ENCODE assay signal across 24 mouse cellular contexts in the genomic region with DNA sequence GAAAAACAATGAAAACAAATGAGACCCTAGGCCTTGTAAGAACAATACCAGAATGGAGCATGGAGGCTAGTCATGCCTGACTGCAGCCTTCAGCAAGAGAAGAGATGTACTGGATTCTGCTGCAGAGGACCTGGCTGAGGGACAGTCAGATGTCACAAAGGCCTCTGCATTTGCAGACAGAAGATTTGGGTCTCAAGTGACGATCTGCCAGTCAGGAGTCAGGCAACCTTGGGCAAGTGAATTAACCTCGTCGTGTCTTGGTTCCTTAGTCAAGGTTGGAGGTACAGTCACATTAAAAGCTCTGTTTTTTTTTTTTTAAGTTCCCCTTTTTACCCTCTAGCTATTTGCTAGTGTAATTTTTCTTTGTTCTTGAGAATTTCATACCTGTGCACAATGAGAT.
"Had no signal": no experiment of that assay in that cellular context is flagged by ENCODE, and none has a peak within 500 bp of the region (broad histone marks: within the 10 kb centered on the region; RNA-seq: fewer than 3 reads in every experiment).

No protein-coding gene starts in this region.

- H3K9me3 ChIP-seq: heart, embryonic 13.5 days; heart, embryonic 15.5 days; intestine, embryonic 15.5 days; limb, embryonic 10.5 days; limb, embryonic 12.5 days had no signal

- DNase-seq: gastrocnemius, postnatal 14 days; gastrocnemius, postnatal 36 days; heart, adult 18-20 months; heart, postnatal 14 days; heart, postnatal 36 days; kidney, adult 18-20 months; kidney, adult 8-10 months; kidney, postnatal 10 days; kidney, postnatal 25 days; kidney, postnatal 4 days; liver had no signal

- H3K9ac ChIP-seq: heart, embryonic 13.5 days; heart, embryonic 15.5 days; hindbrain, embryonic 14.5 days; intestine, embryonic 15.5 days; limb, embryonic 12.5 days had no signal

- H3K4me3 ChIP-seq: heart, embryonic 13.5 days; heart, embryonic 15.5 days; intestine, embryonic 15.5 days; layer of hippocampus, adult 2 months; left cerebral cortex, adult 2 months; limb, embryonic 10.5 days; limb, embryonic 12.5 days had no signal

- H3K4me1 ChIP-seq: heart, embryonic 13.5 days; heart, embryonic 15.5 days; intestine, embryonic 15.5 days; limb, embryonic 12.5 days had no signal

- H3K27ac ChIP-seq: heart, embryonic 13.5 days; heart, embryonic 15.5 days; hindbrain, embryonic 14.5 days; intestine, embryonic 15.5 days; layer of hippocampus, adult 2 months; left cerebral cortex, adult 2 months; limb, embryonic 10.5 days; limb, embryonic 12.5 days had no signal

- H3K27me3 ChIP-seq: heart, embryonic 13.5 days; heart, embryonic 15.5 days; intestine, embryonic 15.5 days; limb, embryonic 12.5 days had no signal

- H3K36me3 ChIP-seq: heart, embryonic 13.5 days; heart, embryonic 15.5 days; intestine, embryonic 15.5 days; limb, embryonic 10.5 days; limb, embryonic 12.5 days had no signal

- H3K4me2 ChIP-seq: heart, embryonic 11.5 days; heart, embryonic 13.5 days; heart, embryonic 15.5 days; hindbrain, embryonic 14.5 days; intestine, embryonic 15.5 days; limb, embryonic 12.5 days; liver, embryonic 11.5 days had no signal

- ATAC-seq: hindbrain, embryonic 16.5 days; inflammation-experienced regulatory T-cells, adult 6 months; intestine, embryonic 15.5 days; intestine, postnatal 0 days had no signal
